Mouse (Mus musculus) cerebellum, adult 9-10 months (tissue): ENCODE measurements around the gene Spocd1.
"Not testable (repeated sequence)": the region's sequence is repeated elsewhere in the genome, so short reads cannot be mapped to it uniquely, and the experiment has no call there.

Source experiments
- DNase-seq: peaks from one replicate; pipeline ENCODE4 v3.0.0; 2022

Gene Spocd1

GRCm38 (mm10) chr4:129928949-129929348, at the start of gene Spocd1:
Gene Spocd1, plus strand, starts transcription at chr4:129929249.
- no peak for DNase-seq

- no peak for DNase-seq
Measured at GRCm38 (mm10) chr4:129880615-129881014, 48.4 kb upstream of the Spocd1 start.

GRCm38 (mm10) chr4:129881661-129882060, 47.4 kb upstream of the Spocd1 start:
- no peak for DNase-seq

GRCm38 (mm10) chr4:129882555-129883293, 46.3 kb upstream of the Spocd1 start:
- no peak for DNase-seq

GRCm38 (mm10) chr4:129884041-129884930, 44.8 kb upstream of the Spocd1 start:
- DNase-seq: no peak

- DNase-seq: no peak
Measured at GRCm38 (mm10) chr4:129889661-129890060, 39.4 kb upstream of the Spocd1 start.

GRCm38 (mm10) chr4:129890094-129890493, 39.0 kb upstream of the Spocd1 start:
- no peak for DNase-seq

GRCm38 (mm10) chr4:129894861-129895260, 34.2 kb upstream of the Spocd1 start:
- DNase-seq: no peak

GRCm38 (mm10) chr4:129898815-129899214, 30.2 kb upstream of the Spocd1 start:
- not testable (repeated sequence) for DNase-seq

- no peak for DNase-seq
Measured at GRCm38 (mm10) chr4:129902394-129902793, 26.7 kb upstream of the Spocd1 start.

GRCm38 (mm10) chr4:129903577-129903976, 25.5 kb upstream of the Spocd1 start:
- DNase-seq: no peak

- DNase-seq: no peak
Measured at GRCm38 (mm10) chr4:129905032-129905431, 24.0 kb upstream of the Spocd1 start.

- no peak for DNase-seq
Measured at GRCm38 (mm10) chr4:129906016-129906415, 23.0 kb upstream of the Spocd1 start.

GRCm38 (mm10) chr4:129908836-129909235, 20.2 kb upstream of the Spocd1 start:
- no peak for DNase-seq

- no peak for DNase-seq
Measured at GRCm38 (mm10) chr4:129909261-129909731, 19.8 kb upstream of the Spocd1 start.

GRCm38 (mm10) chr4:129912998-129913397, 16.1 kb upstream of the Spocd1 start:
- DNase-seq: no peak

- no peak for DNase-seq
Measured at GRCm38 (mm10) chr4:129913761-129914644, 15.0 kb upstream of the Spocd1 start.

GRCm38 (mm10) chr4:129914686-129915085, 14.4 kb upstream of the Spocd1 start:
- no peak for DNase-seq

GRCm38 (mm10) chr4:129915349-129915988, 13.6 kb upstream of the Spocd1 start:
- DNase-seq: no peak

GRCm38 (mm10) chr4:129916159-129916558, 12.9 kb upstream of the Spocd1 start:
- no peak for DNase-seq

GRCm38 (mm10) chr4:129917016-129917603, 11.9 kb upstream of the Spocd1 start:
- DNase-seq: no peak

GRCm38 (mm10) chr4:129918464-129918863, 10.6 kb upstream of the Spocd1 start:
- no peak for DNase-seq
